Mouse (Mus musculus) heart, embryonic 14.5 days (tissue): ENCODE data around the gene Jak2. TPM values are rescaled to one million over a fixed set of nuclear protein-coding genes. Genes with fewer than 3 reads are reported as not detected.
A peak's percentile ranks its signal among the peaks of the same experiment; 100 is the strongest.

Source experiments
- ATAC-seq: fragments of 200-750 bp; cut with Nextera tagmentation; 2 replicates; pipeline ENCODE4 v1.8.0; 2017; ENCODE audit warnings: low read depth, moderate TSS enrichment; ENCODE audit not compliant: insufficient number of reproducible peaks, insufficient read depth, low FRiP score
- H3K27ac ChIP-seq, 2 experiments: fragments of 200-500 bp in 1 of 2; fragments of 300-500 bp in 1 of 2; sonication (generic) in 1 of 2; replicated peaks in 1 of 2; 2 replicates each; pipeline ENCODE4 v1.5.1; 2012 to 2014; ENCODE audit warnings: low read depth in 2 of 2, low read length in 2 of 2, control low read depth in 1 of 2, mild to moderate bottlenecking in 1 of 2, mixed read lengths in 1 of 2; ENCODE audit not compliant: control insufficient read depth in 1 of 2, insufficient read depth in 1 of 2
- H3K27me3 ChIP-seq: fragments of 300-500 bp; sonication (generic); 2 replicates; pipeline ENCODE4 v1.6.1; 2014; ENCODE audit warnings: mild to moderate bottlenecking, low read length, control low read depth; ENCODE audit not compliant: control insufficient read depth, insufficient read depth
- H3K36me3 ChIP-seq: fragments of 300-500 bp; sonication (generic); 2 replicates; pipeline ENCODE4 v1.6.1; 2014; ENCODE audit warnings: mild to moderate bottlenecking, control low read depth, low read length, mixed read lengths; ENCODE audit not compliant: control insufficient read depth, insufficient read depth
- H3K4me1 ChIP-seq, 2 experiments: fragments of 200-500 bp in 1 of 2; fragments of 300-500 bp in 1 of 2; sonication (generic) in 1 of 2; 2 replicates each; pipeline ENCODE4 v1.6.1; 2012 to 2014; ENCODE audit warnings: low read length in 2 of 2, control low read depth in 1 of 2, mixed read lengths in 1 of 2; ENCODE audit not compliant: control insufficient read depth in 2 of 2, insufficient read depth in 2 of 2
- H3K4me2 ChIP-seq: fragments of 300-500 bp; sonication (generic); 2 replicates; pipeline ENCODE4 v1.6.1; 2014; ENCODE audit warnings: mild to moderate bottlenecking, low read length
- H3K4me3 ChIP-seq, 2 experiments: fragments of 200-500 bp in 1 of 2; fragments of 300-500 bp in 1 of 2; sonication (generic) in 1 of 2; 2 replicates each; pipeline ENCODE4 v1.5.1; 2012 to 2014; ENCODE audit warnings: low read length in 2 of 2, mild to moderate bottlenecking in 2 of 2, control low read depth in 1 of 2, low read depth in 1 of 2, moderate library complexity in 1 of 2; ENCODE audit not compliant: control insufficient read depth in 1 of 2, insufficient read depth in 1 of 2
- H3K9ac ChIP-seq: fragments of 300-500 bp; sonication (generic); 2 replicates; pipeline ENCODE4 v1.6.1; 2014; ENCODE audit warnings: mild to moderate bottlenecking, low read length
- H3K9me3 ChIP-seq: fragments of 300-500 bp; sonication (generic); 2 replicates; pipeline ENCODE4 v1.6.1; 2016; ENCODE audit warnings: low read length, control low read depth; ENCODE audit not compliant: control insufficient read depth
- WGBS: fragments of 180-500 bp; shearing (Covaris S2); extraction: QIAGEN DNeasy Blood & Tissue Kit; methylation state at CpG from one replicate; pipeline ENCODE4 v1.1.7; 2014; 5-methylcytosine and 5-hydroxymethylcytosine counted together
- polyA plus RNA-seq: library from polyadenylated mRNA; unstranded; fragments of >200 nt; fragmentation: Nextera tagmentation; extraction: Ambion mirVana; gene quantifications from 2 replicates; pipeline ENCODE4 v1.2.1, GENCODE M21; 2014

The Jak2 gene
- polyA plus RNA-seq, 1 experiment from 2014 or later = 11.1 TPM

GRCm38 (mm10) chr19:29221867-29222266 lies 29.8 kb upstream of the Jak2 start:
- Histone ChIP-seq H3K4me1 (no peaks in the 10 kb centered on the region), H3K27ac (no peak overlapping the region), H3K27me3 (no peaks in the 10 kb centered on the region), H3K9ac (no peak overlapping the region), H3K4me2 (no peak overlapping the region), H3K9me3 (0 out of 2 replicates have a peak, but pooled peaks cover 2% of the 10 kb centered on the region), H3K4me3 (no peak overlapping the region), H3K36me3 (no peaks in the 10 kb centered on the region)
- WGBS = 77% methylated on average over 4 of the region's 4 CpGs
- ATAC-seq = no peak

- Histone ChIP-seq H3K9ac (no peak overlapping the region), H3K36me3 (no peaks in the 10 kb centered on the region), H3K27ac (no peak overlapping the region), H3K4me2 (no peak overlapping the region), H3K4me1 (no peaks in the 10 kb centered on the region), H3K27me3 (no peaks in the 10 kb centered on the region), H3K9me3 (0 out of 2 replicates have a peak, but pooled peaks cover 2% of the 10 kb centered on the region), H3K4me3 (no peak overlapping the region)
- ATAC-seq = no peak
These were observed 26.7 kb upstream of the Jak2 start for GRCm38 (mm10) chr19:29224968-29225367.

DNA sequence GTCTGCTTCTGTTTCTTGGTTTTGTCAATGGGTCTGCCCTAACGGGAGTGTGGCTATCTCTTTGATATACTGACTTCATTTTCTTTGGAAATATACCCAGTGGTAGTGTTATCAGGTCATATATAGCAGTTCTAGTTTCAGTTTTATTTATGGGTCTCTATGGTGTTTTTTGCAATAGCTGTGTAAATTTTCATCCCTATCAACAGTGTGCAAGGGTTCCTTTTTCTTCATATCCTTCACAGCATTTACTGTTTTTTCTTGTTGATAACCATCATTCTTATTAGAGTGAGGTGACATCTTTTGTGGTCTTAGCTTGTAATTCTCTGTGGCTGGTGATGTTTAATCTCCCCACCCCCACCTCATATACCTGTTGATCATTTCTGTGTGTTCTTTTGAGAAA lies 24.6 kb upstream of the Jak2 start:
- Histone ChIP-seq H3K4me2 (no peak overlapping the region), H3K9ac (no peak overlapping the region), H3K27ac (no peak overlapping the region), H3K4me3 (no peak overlapping the region), H3K9me3 (0 out of 2 replicates have a peak, but pooled peaks cover 2% of the 10 kb centered on the region), H3K27me3 (no peaks in the 10 kb centered on the region), H3K36me3 (no peaks in the 10 kb centered on the region), H3K4me1 (no peaks in the 10 kb centered on the region)
- 37% methylated on average over 1 of the region's 1 CpGs for WGBS
- no peak for ATAC-seq

GRCm38 (mm10) chr19:29227941-29228590 lies 23.6 kb upstream of the Jak2 start:
- 61% methylated on average over 9 of the region's 9 CpGs for WGBS
- Histone ChIP-seq H3K36me3 (no peaks in the 10 kb centered on the region), H3K27me3 (no peaks in the 10 kb centered on the region), H3K9ac (no peak overlapping the region), H3K4me2 (no peak overlapping the region), H3K4me3 (no peak overlapping the region), H3K9me3 (0 out of 2 replicates have a peak, but pooled peaks cover 2% of the 10 kb centered on the region), H3K27ac (no peak overlapping the region), H3K4me1 (no peaks in the 10 kb centered on the region)
- no peak for ATAC-seq

DNA sequence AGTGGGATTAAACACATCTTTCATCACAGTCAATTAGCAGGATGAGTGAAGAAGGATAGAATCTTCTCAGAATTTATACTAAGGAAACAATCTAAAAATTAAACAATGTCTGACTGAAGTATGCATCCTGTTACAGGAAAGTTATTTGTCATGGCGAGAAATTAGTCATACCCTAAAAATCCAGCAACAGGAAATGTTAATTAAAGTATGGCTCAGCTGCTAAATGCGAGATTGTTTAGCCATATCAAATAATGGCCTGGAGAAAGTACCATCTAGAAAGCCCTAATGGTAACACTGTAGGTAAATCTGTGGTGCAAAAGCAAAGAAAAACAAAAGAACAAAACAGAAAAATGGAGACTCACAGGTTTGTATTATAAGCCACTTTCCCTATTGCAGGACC lies 22.6 kb upstream of the Jak2 start:
- Histone ChIP-seq H3K4me1 (no peaks in the 10 kb centered on the region), H3K27me3 (no peaks in the 10 kb centered on the region), H3K4me3 (no peak overlapping the region), H3K36me3 (no peaks in the 10 kb centered on the region), H3K4me2 (no peak overlapping the region), H3K27ac (no peak overlapping the region), H3K9me3 (0 out of 2 replicates have a peak, but pooled peaks cover 2% of the 10 kb centered on the region), H3K9ac (no peak overlapping the region)
- WGBS = 56% methylated on average over 2 of the region's 2 CpGs
- no peak for ATAC-seq

DNA sequence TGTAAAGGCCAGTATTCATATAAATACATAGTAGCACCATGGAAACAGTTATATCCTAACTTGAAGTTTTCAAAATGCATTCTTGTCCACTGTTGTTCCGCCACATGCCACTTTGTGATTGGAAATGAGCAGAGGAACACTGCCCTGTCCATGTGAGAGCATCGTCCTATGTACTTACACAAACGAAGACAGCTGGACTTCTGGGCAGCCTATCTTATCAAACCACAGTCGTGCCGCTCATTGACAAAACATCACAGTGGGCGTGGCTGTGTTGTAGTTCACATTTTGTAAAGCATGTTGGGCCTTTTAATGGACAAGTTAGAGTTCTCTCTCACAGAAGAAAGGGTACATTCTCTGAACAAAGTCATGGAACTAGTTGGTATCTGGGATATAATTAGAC lies 18.9 kb upstream of the Jak2 start:
- H3K4me2 ChIP-seq = no peak overlapping the region
- H3K4me1 ChIP-seq = peaks cover 6 to 8% of the 10 kb centered on the region in 2 experiments
- no peaks in the 10 kb centered on the region for H3K9me3 ChIP-seq
- no peak for ATAC-seq
- H3K9ac ChIP-seq = no peak overlapping the region
- WGBS = 40% methylated on average over 6 of the region's 6 CpGs
- no peaks in the 10 kb centered on the region for H3K27me3 ChIP-seq
- H3K27ac ChIP-seq = no peak overlapping the region
- no peak overlapping the region for H3K4me3 ChIP-seq
- no peaks in the 10 kb centered on the region for H3K36me3 ChIP-seq

DNA sequence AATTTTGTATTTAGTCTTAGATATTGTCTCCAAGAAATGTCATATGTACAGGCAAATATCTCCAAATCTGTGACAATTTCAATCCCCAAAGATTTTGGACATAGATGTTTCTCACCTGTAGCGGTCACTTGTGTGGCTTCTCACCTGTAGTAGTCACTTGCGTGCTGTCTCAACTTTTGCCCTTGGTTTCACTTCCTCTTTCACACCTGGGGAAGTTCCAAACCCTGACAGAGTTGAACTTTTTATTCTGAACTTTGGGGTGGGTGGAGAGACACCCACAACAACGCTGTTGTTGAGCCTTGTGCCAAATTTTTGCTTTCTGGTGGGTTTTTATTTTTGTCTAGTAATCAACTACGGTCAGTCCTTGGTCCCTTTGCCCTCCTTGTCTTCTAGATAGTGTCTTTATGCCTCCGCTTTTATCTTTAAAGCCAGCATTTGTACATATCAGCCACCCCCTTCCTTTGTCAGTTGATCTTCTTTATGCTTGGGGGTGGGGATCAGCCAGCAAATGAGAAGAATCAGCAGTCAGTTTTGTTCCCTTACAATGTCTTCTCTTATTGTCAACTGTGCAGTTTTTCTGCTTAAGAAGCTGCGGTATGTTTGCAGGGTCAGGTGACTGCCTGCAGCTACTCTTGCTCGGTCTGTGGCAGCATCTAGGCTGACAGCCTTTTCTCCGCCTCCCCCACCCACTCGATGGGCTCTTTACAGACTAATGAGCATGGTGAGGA lies 14.8 kb upstream of the Jak2 start:
- peak overlapping the region; percentile 34; the same call in 1 of the 2 replicates for H3K9ac ChIP-seq
- ATAC-seq = no peak
- 39% methylated on average over 9 of the region's 9 CpGs for WGBS
- no peak overlapping the region for H3K27ac ChIP-seq
- H3K36me3 ChIP-seq = no peaks in the 10 kb centered on the region
- peaks cover 18 to 32% of the 10 kb centered on the region in 2 experiments for H3K4me1 ChIP-seq
- H3K27me3 ChIP-seq = no peaks in the 10 kb centered on the region
- peak overlapping the region; percentile 43 for H3K4me2 ChIP-seq
- H3K9me3 ChIP-seq = no peaks in the 10 kb centered on the region
- no peak overlapping the region for H3K4me3 ChIP-seq
